Mouse (Mus musculus) CD4-positive, CD25-positive, alpha-beta regulatory T cell, adult 4 months (primary cell): ENCODE results near the gene Parvg. TPM values are rescaled to one million over a fixed set of nuclear protein-coding genes. Genes with fewer than 3 reads are reported as not detected.

Experiments
- ATAC-seq: one replicate; pipeline ENCODE4 v1.8.0; 2017
- polyA plus RNA-seq, 2 experiments: library from polyadenylated mRNA; unstranded; fragments of 100-300 nt; shearing (Covaris generic); gene quantifications; one replicate each; pipeline ENCODE4 v1.2.1; 2017

Gene Parvg
- polyA plus RNA-seq, 2 experiments from 2014 or later: 76.0 to 134 TPM

- ATAC-seq: no peak
These were observed 28.4 kb downstream of the Parvg start for GRCm38 (mm10) chr15:84351915-84352844.

GRCm38 (mm10) chr15:84355081-84355480 lies 31.3 kb downstream of the Parvg start:
- ATAC-seq: no peak

GRCm38 (mm10) chr15:84364746-84365145 lies 40.9 kb downstream of the Parvg start:
- ATAC-seq: no peak

DNA sequence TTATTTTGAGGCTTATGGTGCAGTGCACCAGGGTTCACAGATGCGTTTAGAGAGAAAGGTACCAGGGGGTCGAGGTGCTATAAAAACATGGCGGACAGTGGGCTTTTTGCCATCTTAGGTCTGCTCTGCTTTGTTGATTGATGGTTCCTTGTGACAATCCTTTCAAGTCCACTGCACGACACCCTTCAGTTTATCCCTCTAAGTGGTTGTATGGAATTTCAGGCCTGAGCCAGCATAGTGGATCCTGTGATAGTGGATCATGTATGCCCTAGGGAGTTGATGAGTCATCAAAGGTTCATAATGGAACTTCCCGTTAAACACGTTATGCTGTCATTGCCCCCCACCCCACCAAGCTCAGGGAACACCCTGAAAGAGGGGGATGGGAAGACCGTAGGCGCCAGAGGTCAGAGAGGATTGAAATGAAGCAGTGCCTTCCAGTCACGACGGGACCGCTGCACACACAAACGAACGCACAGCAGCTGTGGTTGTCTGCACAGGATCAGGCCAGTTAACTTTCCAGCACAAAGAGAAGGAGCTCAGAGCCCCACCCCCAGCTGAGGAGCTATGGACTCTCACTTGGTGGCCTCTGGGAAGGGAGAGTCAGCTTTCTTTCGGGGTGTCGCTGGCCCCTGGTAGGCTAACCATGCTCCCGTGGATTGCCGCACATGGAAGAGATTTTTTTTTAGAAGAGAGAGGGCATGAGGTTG lies 42.0 kb downstream of the Parvg start:
- no peak for ATAC-seq

GRCm38 (mm10) chr15:84366574-84366989 lies 42.8 kb downstream of the Parvg start:
- no peak for ATAC-seq

DNA sequence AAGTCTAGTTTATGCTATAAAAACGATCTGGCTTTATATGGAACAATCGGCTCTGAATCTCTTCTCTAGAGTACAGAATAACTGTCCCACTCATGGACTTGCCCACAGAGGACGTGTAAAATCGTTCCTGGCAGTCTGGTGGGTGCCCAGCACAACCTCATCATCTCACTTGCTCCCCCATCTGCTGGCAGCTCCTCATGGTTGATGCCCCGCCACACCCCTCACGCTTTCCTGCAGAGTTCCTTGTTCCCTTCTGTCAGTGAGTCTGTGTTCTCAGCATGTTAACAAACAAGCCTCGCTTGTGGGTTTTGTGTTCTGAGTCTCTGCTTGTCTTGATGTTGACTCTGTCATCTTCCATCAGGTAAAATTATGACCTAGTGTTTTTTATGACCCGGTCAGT lies 43.6 kb downstream of the Parvg start:
- ATAC-seq: no peak

DNA sequence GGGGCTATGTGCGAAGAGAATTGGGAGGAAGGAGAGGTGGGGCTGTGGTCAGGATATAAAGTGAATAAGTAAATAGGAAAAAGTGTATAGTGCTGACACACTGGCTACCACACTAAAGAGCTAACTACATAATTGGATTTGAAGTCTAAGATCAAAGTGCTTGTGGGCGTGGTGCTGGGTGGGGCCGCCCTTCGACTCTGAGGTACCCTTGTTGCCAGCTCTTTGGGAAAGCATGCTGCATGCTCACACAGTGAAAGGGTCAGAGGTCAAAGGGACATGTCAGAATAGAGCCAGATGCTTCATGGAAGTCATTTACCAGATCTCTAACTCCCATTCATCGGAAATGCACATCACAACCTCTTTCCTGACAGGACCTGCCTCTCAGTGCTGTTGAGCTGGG lies 49.0 kb downstream of the Parvg start:
- ATAC-seq: no peak

GRCm38 (mm10) chr15:84378734-84379133 lies 54.9 kb downstream of the Parvg start:
- ATAC-seq: no peak

DNA sequence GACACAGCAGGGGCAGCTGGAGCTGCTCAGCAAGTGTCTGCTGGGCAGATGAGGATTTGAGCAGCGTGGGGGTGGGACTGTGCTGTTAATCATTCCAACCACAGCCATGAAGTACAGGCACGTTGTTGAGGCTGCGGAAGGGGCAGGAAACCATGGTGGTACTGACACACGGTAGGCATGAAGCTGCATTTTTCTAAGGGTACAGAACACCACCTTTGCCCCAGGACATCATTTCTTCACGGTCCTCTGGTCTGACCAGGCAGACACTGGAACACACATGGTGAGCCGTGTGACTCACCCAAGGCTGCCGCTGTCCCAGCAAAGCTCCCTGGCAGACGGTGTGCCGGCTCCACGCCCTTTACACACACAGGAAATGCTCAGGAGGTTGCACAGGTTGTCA lies 56.4 kb downstream of the Parvg start:
- ATAC-seq: no peak

DNA sequence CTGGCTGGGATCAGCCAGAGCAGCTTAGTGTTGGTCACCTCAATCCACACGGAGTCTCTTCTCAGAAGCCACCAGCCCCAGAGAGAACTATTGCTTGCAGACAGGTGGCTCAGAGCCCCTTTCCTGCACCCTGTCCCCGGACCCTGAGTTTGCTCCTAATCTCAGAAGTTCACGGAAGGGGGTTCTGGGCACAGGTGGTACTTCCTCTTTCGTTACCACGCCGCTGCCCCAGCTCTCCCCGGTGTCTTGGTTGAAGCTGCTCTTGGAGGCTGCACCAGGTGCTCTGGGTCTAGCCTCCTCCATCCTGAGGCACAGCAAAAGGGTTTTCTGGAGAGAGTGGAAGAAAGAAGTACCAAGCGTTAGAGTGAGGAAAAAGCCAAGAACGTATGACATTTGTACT lies 60.2 kb downstream of the Parvg start:
- ATAC-seq: no peak

- no peak for ATAC-seq
These were observed 62.3 kb downstream of the Parvg start for GRCm38 (mm10) chr15:84385995-84386565.

DNA sequence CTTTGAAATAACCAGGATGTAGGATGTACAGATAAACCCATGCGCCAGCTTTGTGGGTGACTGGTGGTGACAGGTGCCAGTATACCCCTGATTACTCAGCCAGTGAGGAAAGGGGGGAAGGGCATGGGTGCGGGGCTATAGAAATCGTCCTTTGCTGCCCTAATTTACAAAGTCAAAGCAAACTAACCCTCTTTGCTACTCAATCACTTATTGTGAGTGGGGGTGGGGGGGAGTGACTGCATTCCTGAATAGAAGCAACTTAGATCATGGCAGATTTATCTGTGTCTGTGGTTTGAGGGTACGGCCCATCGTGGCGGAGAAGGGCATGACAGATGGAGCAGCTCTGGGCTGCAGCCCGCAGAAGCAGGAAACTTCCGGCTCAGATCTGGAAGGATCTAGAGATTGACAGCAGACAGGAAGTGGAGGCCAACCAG lies 64.9 kb downstream of the Parvg start:
- ATAC-seq: peak; percentile 49

DNA sequence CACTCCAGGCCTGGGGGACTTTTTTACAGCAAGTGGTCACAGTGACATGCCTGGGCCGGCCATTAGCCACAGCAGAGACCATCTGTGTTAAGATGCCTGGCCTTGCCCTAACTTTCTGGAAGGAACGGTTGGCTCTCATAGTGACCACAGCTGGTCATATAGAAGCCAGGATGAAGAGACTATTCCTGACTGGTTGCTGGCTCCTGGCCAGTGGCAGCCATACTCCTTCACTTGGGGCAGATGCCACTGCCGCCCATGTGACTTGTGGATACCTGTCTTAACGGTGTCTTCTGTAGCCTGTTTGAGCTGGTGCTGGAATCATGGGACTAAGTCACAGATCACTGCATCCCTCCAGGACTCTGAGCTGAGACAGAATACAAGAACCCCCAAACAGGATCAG lies 68.3 kb downstream of the Parvg start:
- ATAC-seq: no peak

Other genes with a start within 250 kb of the Parvg start
- gene Sult4a1, start 218.3 kb upstream of the Parvg start, polyA plus RNA-seq: not detected
- gene Pnpla5, start 200.9 kb upstream of the Parvg start, polyA plus RNA-seq: not detected
- gene Pnpla3, start 156.2 kb upstream of the Parvg start, polyA plus RNA-seq: 1 to 10 TPM in 1 of 2 experiments, not detected in 1; 1.9 TPM
- gene Samm50, start 131.8 kb upstream of the Parvg start, polyA plus RNA-seq: 10 to 100 TPM; 44.3 to 56.1 TPM
- gene Parvb, start 92.0 kb upstream of the Parvg start, polyA plus RNA-seq: 1 to 10 TPM in 1 of 2 experiments, not detected in 1; 2.4 TPM
- not detected for gene Shisal1, start 123.1 kb downstream of the Parvg start, polyA plus RNA-seq
- 1 to 10 TPM; 2.5 to 3.2 TPM for gene Rtl6, start 233.8 kb downstream of the Parvg start, polyA plus RNA-seq